Mouse (Mus musculus) testis, adult 2 months (tissue): Measurements from ENCODE around the gene Fam166a. TPM values are rescaled to one million over a fixed set of nuclear protein-coding genes. Genes with fewer than 3 reads are reported as not detected.
A peak's percentile ranks its signal among the peaks of the same experiment; 100 is the strongest.

ENCODE experiments used
- H3K27ac ChIP-seq: fragments of 200-500 bp; 2 replicates; pipeline ENCODE4 v1.5.1; 2012; ENCODE audit warnings: low read depth, low read length; ENCODE audit not compliant: control insufficient read depth, insufficient read depth
- H3K27me3 ChIP-seq: fragments of 200-500 bp; 2 replicates; pipeline ENCODE4 v1.6.1; 2012; ENCODE audit warnings: mild to moderate bottlenecking, low read length, moderate library complexity; ENCODE audit not compliant: control insufficient read depth, insufficient read depth
- H3K36me3 ChIP-seq: fragments of 200-500 bp; 2 replicates; pipeline ENCODE4 v1.6.1; 2012; ENCODE audit warnings: mild to moderate bottlenecking, low read length; ENCODE audit not compliant: control insufficient read depth, insufficient read depth
- H3K4me1 ChIP-seq: fragments of 200-500 bp; 2 replicates; pipeline ENCODE4 v1.6.1; 2012; ENCODE audit warnings: low read length; ENCODE audit not compliant: control insufficient read depth, insufficient read depth
- H3K4me3 ChIP-seq: fragments of 200-500 bp; 2 replicates; pipeline ENCODE4 v1.5.1; 2012; ENCODE audit warnings: low read depth, mild to moderate bottlenecking, low read length, moderate library complexity, mixed read lengths; ENCODE audit not compliant: control insufficient read depth
- CTCF ChIP-seq: fragments of 200-500 bp; IDR thresholded peaks from 2 replicates; pipeline ENCODE4 v1.5.1; 2012; ENCODE audit warnings: low read depth, mild to moderate bottlenecking, inconsistent platforms, low read length, moderate library complexity; ENCODE audit not compliant: control insufficient read depth, insufficient read depth, insufficient replicate concordance
- POLR2A ChIP-seq: fragments of 200-500 bp; IDR thresholded peaks from 2 replicates; pipeline ENCODE4 v1.6.1; 2012; ENCODE audit warnings: low read depth, mild to moderate bottlenecking, inconsistent platforms, low read length, moderate library complexity; ENCODE audit not compliant: control insufficient read depth
- polyA plus RNA-seq: library from polyadenylated mRNA; depleted of rRNA; stranded (reverse); fragments of >200 nt; gene quantifications from 2 replicates; pipeline ENCODE4 v1.2.3, GENCODE M21; 2012

Gene Fam166a
- polyA plus RNA-seq, 1 experiment = 576 TPM

GRCm38 (mm10) chr2:25185625-25186574 lies 32.6 kb upstream of the Fam166a start:
- Histone ChIP-seq H3K27me3 (no peaks in the 10 kb centered on the region), H3K27ac (no peak overlapping the region), H3K4me1 (peaks cover 22% of the 10 kb centered on the region), H3K4me3 (peak overlapping the region; percentile 47), H3K36me3 (no peaks in the 10 kb centered on the region)
- TF ChIP-seq POLR2A = no peak

GRCm38 (mm10) chr2:25186575-25186930 lies 32.0 kb upstream of the Fam166a start:
- H3K27me3 ChIP-seq = no peaks in the 10 kb centered on the region
- TF ChIP-seq POLR2A (no peak), CTCF (no peak)

GRCm38 (mm10) chr2:25187841-25188240 lies 30.7 kb upstream of the Fam166a start:
- Histone ChIP-seq H3K36me3 (no peaks in the 10 kb centered on the region), H3K4me1 (peaks cover 12% of the 10 kb centered on the region), H3K27me3 (no peaks in the 10 kb centered on the region), H3K4me3 (no peak overlapping the region), H3K27ac (no peak overlapping the region)
- no peak for TF ChIP-seq POLR2A
- TF ChIP-seq CTCF = no peak

More at GRCm38 (mm10) chr2:25186575-25186930, 32.0 kb upstream of the Fam166a start:
- H3K27ac ChIP-seq = no peak overlapping the region
- H3K4me3 ChIP-seq = no peak overlapping the region
- peaks cover 17% of the 10 kb centered on the region for H3K4me1 ChIP-seq
- no peaks in the 10 kb centered on the region for H3K36me3 ChIP-seq

- H3K27ac ChIP-seq = no peak overlapping the region
- H3K4me3 ChIP-seq = no peak overlapping the region
- no peak for TF ChIP-seq POLR2A
- peak; percentile 78; the same call in 1 of the 2 replicates for TF ChIP-seq CTCF
- H3K36me3 ChIP-seq = no peaks in the 10 kb centered on the region
- H3K4me1 ChIP-seq = peaks cover 4% of the 10 kb centered on the region; the same call in 1 of the 2 replicates
- H3K27me3 ChIP-seq = no peaks in the 10 kb centered on the region
These were observed 25.2 kb upstream of the Fam166a start for GRCm38 (mm10) chr2:25193330-25193770.

GRCm38 (mm10) chr2:25194006-25194405 lies 24.5 kb upstream of the Fam166a start:
- no peak overlapping the region for H3K4me3 ChIP-seq
- H3K36me3 ChIP-seq = no peaks in the 10 kb centered on the region
- H3K4me1 ChIP-seq = peaks cover 4% of the 10 kb centered on the region; the same call in 1 of the 2 replicates
- TF ChIP-seq POLR2A (no peak), CTCF (no peak)
- no peaks in the 10 kb centered on the region for H3K27me3 ChIP-seq
- H3K27ac ChIP-seq = no peak overlapping the region

- H3K4me3 ChIP-seq = no peak overlapping the region
- H3K27me3 ChIP-seq = no peaks in the 10 kb centered on the region
- H3K4me1 ChIP-seq = peaks cover 4% of the 10 kb centered on the region; the same call in 1 of the 2 replicates
- no peak overlapping the region for H3K27ac ChIP-seq
- H3K36me3 ChIP-seq = no peaks in the 10 kb centered on the region
- TF ChIP-seq POLR2A = no peak
- no peak for TF ChIP-seq CTCF
These were observed 23.9 kb upstream of the Fam166a start for GRCm38 (mm10) chr2:25194486-25195171.
